Comparison of ENCODE assay signal across 14 mouse cellular contexts in genomic region chr5:131113850-131114470, GRCm38 (mm10).
DNase-seq lines count a peak whose midpoint lies in the region; ATAC-seq lines count a peak whose summit lies in the region.
"Had no signal": no experiment of that assay in that cellular context is flagged by ENCODE, and none has a peak within 500 bp of the region (broad histone marks: within the 10 kb centered on the region; RNA-seq: fewer than 3 reads in every experiment).

No protein-coding gene starts in this region.

- peak overlapping the region; percentile 50 for H3K27ac ChIP-seq in forebrain, embryonic 16.5 days (ENCODE audit: low read length)
- H3K27ac ChIP-seq in forebrain, embryonic 12.5 days: no peak overlapping the region
- no peak overlapping the region for H3K27ac ChIP-seq in neural tube, embryonic 11.5 days (ENCODE audit: low read depth, low read length)
- no peak overlapping the region for H3K27ac ChIP-seq in neural tube, embryonic 15.5 days (replicated peaks)
- H3K27ac ChIP-seq in midbrain, embryonic 10.5 days (replicated peaks): no peak overlapping the region
- H3K27ac ChIP-seq: embryonic facial prominence, embryonic 12.5 days had no signal

- H3K9me3 ChIP-seq in forebrain, embryonic 16.5 days (ENCODE audit: control insufficient read depth, low read length): no peaks in the 10 kb centered on the region; the same call in 1 of the 2 replicates
- no peaks in the 10 kb centered on the region for H3K9me3 ChIP-seq in forebrain, embryonic 12.5 days
- no peaks in the 10 kb centered on the region for H3K9me3 ChIP-seq in neural tube, embryonic 11.5 days (ENCODE audit: control insufficient read depth, low read length)
- H3K9me3 ChIP-seq in neural tube, embryonic 15.5 days (replicated peaks): no peaks in the 10 kb centered on the region
- peaks cover 8% of the 10 kb centered on the region; the same call in 1 of the 2 replicates for H3K9me3 ChIP-seq in midbrain, embryonic 10.5 days (replicated peaks)
- H3K9me3 ChIP-seq: embryonic facial prominence, embryonic 12.5 days had no signal

- H3K27me3 ChIP-seq in forebrain, embryonic 16.5 days (replicated peaks; ENCODE audit: control insufficient read depth, insufficient read depth, low read length): no peaks in the 10 kb centered on the region
- no peaks in the 10 kb centered on the region for H3K27me3 ChIP-seq in forebrain, embryonic 12.5 days
- no peaks in the 10 kb centered on the region for H3K27me3 ChIP-seq in neural tube, embryonic 11.5 days (ENCODE audit: control insufficient read depth, insufficient read depth, low read length)
- H3K27me3 ChIP-seq in neural tube, embryonic 15.5 days (replicated peaks): no peaks in the 10 kb centered on the region
- H3K27me3 ChIP-seq in midbrain, embryonic 10.5 days (ENCODE audit: low read depth, poor library complexity, severe bottlenecking): no peaks in the 10 kb centered on the region
- H3K27me3 ChIP-seq: embryonic facial prominence, embryonic 12.5 days had no signal

- peak; percentile 61 for ATAC-seq in forebrain, embryonic 16.5 days
- no peak for ATAC-seq in forebrain, embryonic 12.5 days (ENCODE audit: low FRiP score)
- ATAC-seq in neural tube, embryonic 11.5 days (ENCODE audit: insufficient read depth, low FRiP score, low TSS enrichment): no peak
- no peak for ATAC-seq in neural tube, embryonic 15.5 days (ENCODE audit: low FRiP score)
- ATAC-seq: intestine, postnatal 0 days had no signal

- H3K4me2 ChIP-seq in forebrain, embryonic 16.5 days (ENCODE audit: low read length): no peak overlapping the region
- no peak overlapping the region for H3K4me2 ChIP-seq in forebrain, embryonic 12.5 days
- H3K4me2 ChIP-seq in neural tube, embryonic 11.5 days (ENCODE audit: low read depth): no peak overlapping the region
- no peak overlapping the region for H3K4me2 ChIP-seq in neural tube, embryonic 15.5 days
- H3K4me2 ChIP-seq: embryonic facial prominence, embryonic 12.5 days had no signal

- H3K4me3 ChIP-seq in forebrain, embryonic 16.5 days (replicated peaks; ENCODE audit: low read length): no peak overlapping the region
- no peak overlapping the region for H3K4me3 ChIP-seq in forebrain, embryonic 12.5 days (replicated peaks)
- no peak overlapping the region for H3K4me3 ChIP-seq in neural tube, embryonic 11.5 days (ENCODE audit: low read depth, low read length)
- no peak overlapping the region for H3K4me3 ChIP-seq in neural tube, embryonic 15.5 days (replicated peaks)
- no peak overlapping the region for H3K4me3 ChIP-seq in midbrain, embryonic 10.5 days
- H3K4me3 ChIP-seq: embryonic facial prominence, embryonic 12.5 days had no signal

- 37% methylated on average over 5 of the region's 5 CpGs for WGBS in forebrain, embryonic 16.5 days
- WGBS in forebrain, embryonic 12.5 days: 52% methylated on average over 5 of the region's 5 CpGs
- 42% methylated on average over 5 of the region's 5 CpGs for WGBS in neural tube, embryonic 11.5 days
- 25% methylated on average over 5 of the region's 5 CpGs for WGBS in neural tube, embryonic 15.5 days
- 72% methylated on average over 5 of the region's 5 CpGs for WGBS in midbrain, embryonic 10.5 days

- peaks cover 3% of the 10 kb centered on the region; the same call in 1 of the 2 replicates for H3K4me1 ChIP-seq in forebrain, embryonic 16.5 days (replicated peaks; ENCODE audit: control insufficient read depth, insufficient read depth, low read length)
- H3K4me1 ChIP-seq in forebrain, embryonic 12.5 days: no peaks in the 10 kb centered on the region
- no peaks in the 10 kb centered on the region for H3K4me1 ChIP-seq in neural tube, embryonic 11.5 days (ENCODE audit: control insufficient read depth, insufficient read depth, low read length)
- no peaks in the 10 kb centered on the region for H3K4me1 ChIP-seq in neural tube, embryonic 15.5 days
- no peaks in the 10 kb centered on the region for H3K4me1 ChIP-seq in midbrain, embryonic 10.5 days
- H3K4me1 ChIP-seq: embryonic facial prominence, embryonic 12.5 days had no signal

- DNase-seq in neural tube, embryonic 11.5 days (ENCODE audit: low spot score): peak; percentile 39
- DNase-seq in left cerebral cortex, adult 9 months (ENCODE audit: low spot score in 2 of 2): peak; percentile 15 to 39
- no peak for DNase-seq in thymus, postnatal 10 days (ENCODE audit: low spot score in 2 of 2)
- DNase-seq in kidney, postnatal 10 days: no peak
- no peak for DNase-seq in midbrain, embryonic 10.5 days (ENCODE audit: low spot score)
- DNase-seq: cerebellum, adult 8-10 months; heart, postnatal 36 days; kidney, postnatal 25 days; lung, adult 2 months had no signal

- no peak overlapping the region for H3K9ac ChIP-seq in forebrain, embryonic 16.5 days (replicated peaks; ENCODE audit: low read depth, low read length)
- no peak overlapping the region for H3K9ac ChIP-seq in forebrain, embryonic 12.5 days
- H3K9ac ChIP-seq in neural tube, embryonic 11.5 days (ENCODE audit: low read length): no peak overlapping the region
- no peak overlapping the region for H3K9ac ChIP-seq in neural tube, embryonic 15.5 days (replicated peaks)
- H3K9ac ChIP-seq: embryonic facial prominence, embryonic 12.5 days had no signal

- H3K36me3 ChIP-seq in forebrain, embryonic 16.5 days (ENCODE audit: control insufficient read depth, insufficient read depth): 0 out of 2 replicates have a peak, but pooled peaks cover 4% of the 10 kb centered on the region
- no peaks in the 10 kb centered on the region for H3K36me3 ChIP-seq in forebrain, embryonic 12.5 days (replicated peaks)
- no peaks in the 10 kb centered on the region for H3K36me3 ChIP-seq in neural tube, embryonic 11.5 days (ENCODE audit: control insufficient read depth, insufficient read depth, low read length)
- H3K36me3 ChIP-seq in neural tube, embryonic 15.5 days: peaks cover 5% of the 10 kb centered on the region; the same call in 1 of the 2 replicates
- H3K36me3 ChIP-seq in midbrain, embryonic 10.5 days: no peaks in the 10 kb centered on the region
- H3K36me3 ChIP-seq: embryonic facial prominence, embryonic 12.5 days had no signal

Comparison
In these comparisons a context has a peak if more than half of its experiments do, and no peak if none do; other contexts are left out.
1. DNase-seq: peak in neural tube, embryonic 11.5 days (single experiment) and left cerebral cortex, adult 9 months (2 of 2); none in thymus, postnatal 10 days (0 of 2), kidney, postnatal 10 days (single experiment) and midbrain, embryonic 10.5 days (single experiment).